Mouse (Mus musculus) megakaryocyte, adult 5-6 weeks (primary cell): ENCODE data around the gene Cab39. TPM values are rescaled to one million over a fixed set of nuclear protein-coding genes. Genes with fewer than 3 reads are reported as not detected.

Source experiments
- ATAC-seq: 2 replicates; pipeline ENCODE4 v1.8.0; 2016; ENCODE audit warnings: mild to moderate bottlenecking, inconsistent platforms; ENCODE audit not compliant: poor library complexity, severe bottlenecking
- total RNA-seq, 2 experiments: library from RNA; stranded (forward) in 1 of 2; stranded (reverse) in 1 of 2; fragments of 153-499, 151-499 nt in 1 of 2; fragments of 221-1000, 200-1000 nt in 1 of 2; gene quantifications; 2 replicates each; pipeline versions ENCODE4 v1.2.3 to v1.2.4; 2015 to 2017

Gene Cab39
- total RNA-seq (2015) (64.3 and 74.3 TPM in 2 replicates), total RNA-seq (2017) (112 and 115 TPM in 2 replicates)

DNA sequence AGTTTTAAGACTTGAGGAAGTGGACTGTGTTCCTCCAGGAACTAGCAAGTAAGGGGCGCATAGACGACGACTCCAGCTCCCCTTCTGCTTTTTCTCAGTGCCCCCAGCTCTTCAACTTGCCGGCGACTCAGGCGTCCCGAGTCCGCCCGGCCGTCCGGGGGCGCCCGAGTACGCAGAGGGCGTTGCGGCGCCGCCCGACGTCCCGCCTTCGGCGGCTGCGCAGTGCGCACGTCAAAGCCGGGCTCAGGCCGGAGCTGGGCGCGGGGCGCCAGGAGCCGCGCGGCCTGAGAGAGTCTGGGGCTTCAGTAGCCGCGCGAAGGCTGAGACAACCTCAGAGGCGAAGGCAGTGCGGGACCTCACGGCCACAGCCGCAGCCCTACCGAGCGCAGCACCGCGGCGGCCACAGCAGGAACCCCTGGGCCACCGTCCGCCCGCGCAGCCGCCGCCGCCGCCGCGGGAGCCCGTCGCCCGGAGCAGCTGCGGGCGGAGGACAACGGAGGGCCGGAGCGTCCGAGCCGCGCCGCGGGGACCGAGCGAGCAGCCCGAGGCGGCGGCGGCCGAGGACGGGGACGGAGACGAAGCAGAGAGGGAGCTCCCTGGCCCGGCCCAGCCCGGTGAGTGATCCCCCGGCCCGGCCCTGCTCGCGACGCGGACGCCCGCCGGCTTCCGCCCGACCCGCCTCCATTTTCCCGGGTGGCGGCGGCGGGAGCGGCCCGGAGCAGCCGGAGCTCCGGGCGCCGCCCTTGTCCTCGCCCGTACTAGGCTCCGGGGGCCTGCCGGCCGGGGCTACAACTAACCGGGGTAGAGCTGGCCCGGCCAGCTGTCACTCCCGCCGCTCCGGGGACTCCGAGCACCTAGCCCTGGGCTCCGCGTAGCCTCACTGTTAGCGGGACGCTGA lies at the start of gene Cab39:
Gene Cab39 (plus strand): TSS at position 234 of the 898 bp plus-strand sequence.
- peak; percentile 90 for ATAC-seq

- ATAC-seq, result no peak
Observed at GRCm38 (mm10) chr1:85744539-85744938, 48.7 kb upstream of the Cab39 start.

GRCm38 (mm10) chr1:85746511-85746910 lies 46.7 kb upstream of the Cab39 start:
- ATAC-seq, result no peak

GRCm38 (mm10) chr1:85749829-85750228 lies 43.4 kb upstream of the Cab39 start:
- no peak for ATAC-seq

DNA sequence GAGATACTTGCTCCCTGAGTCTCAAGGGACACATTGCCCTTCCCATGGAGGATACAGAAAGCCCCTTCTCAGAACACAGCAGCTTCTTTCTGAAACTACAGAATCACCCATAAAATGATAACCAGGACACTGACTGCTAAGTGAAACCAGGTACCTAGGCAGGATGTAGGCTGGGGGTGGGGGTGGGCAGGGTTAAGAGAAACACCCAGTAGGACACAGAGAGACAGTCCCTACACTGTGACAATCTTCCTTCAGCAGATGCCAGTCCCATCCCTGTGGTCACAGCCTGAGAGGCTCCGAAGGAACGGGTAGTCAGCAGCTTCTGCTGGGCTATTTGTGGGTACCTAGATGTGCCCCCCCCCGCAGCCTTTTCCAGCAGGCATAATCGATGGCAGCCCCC lies 42.6 kb upstream of the Cab39 start:
- ATAC-seq, result no peak

DNA sequence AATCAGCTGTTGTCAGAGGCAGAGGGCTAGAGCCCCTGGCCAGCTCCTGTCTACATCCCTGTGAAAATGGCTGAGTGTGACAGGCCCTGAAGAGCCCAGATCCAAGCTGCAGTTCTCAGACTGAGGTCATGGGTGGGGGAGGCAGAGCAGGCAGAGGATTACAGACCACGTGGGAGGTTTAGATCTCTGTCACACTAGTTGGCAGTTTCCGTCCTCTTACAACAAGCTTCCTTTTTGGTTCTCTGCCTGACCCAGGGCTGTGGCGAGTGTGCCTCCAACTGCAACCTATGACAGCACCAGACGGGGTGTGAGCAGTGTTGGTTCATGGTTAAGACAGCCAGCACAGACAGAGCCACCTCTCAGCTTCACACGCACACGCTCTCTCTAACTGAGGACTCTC lies 41.7 kb upstream of the Cab39 start:
- ATAC-seq, result peak; percentile 93

DNA sequence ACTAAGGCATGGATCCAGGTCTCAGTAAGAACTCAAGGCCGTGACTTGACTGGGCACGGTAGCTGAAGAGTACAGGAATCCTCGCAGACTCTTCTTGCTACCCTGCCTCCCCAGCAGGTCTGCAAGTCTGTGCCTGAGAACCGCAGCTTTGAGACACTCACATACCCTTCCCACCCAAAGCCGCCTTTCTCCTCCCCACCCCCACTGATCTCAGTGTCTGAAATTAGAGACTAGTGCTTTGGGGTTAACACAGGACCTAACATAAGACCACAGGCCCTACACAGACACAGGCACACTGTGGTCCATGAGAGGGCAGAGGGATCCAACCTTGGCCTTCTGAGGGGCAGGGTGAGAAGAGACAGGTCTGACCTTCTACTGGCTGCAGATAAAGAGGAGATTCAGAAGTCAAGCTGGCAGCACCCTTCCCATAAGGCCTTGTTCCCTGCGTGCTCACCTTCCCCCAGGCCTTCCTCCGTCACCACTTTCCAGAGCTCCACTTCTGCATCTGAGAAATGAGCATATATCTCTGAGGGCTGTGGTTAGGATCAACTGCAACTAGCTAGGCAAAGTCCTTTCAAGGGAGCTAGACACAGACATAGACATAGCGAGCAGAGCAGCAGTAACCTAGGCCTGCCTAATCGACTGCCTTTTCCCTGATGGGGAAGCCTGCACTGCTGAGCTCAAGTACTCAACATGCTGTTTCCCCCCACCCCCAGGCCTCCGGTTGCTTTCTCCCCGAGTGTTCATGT lies 41.1 kb upstream of the Cab39 start:
- peak; percentile 22 for ATAC-seq

- ATAC-seq, result peak; percentile 18; the same call in 1 of the 2 replicates
Observed at GRCm38 (mm10) chr1:85757531-85758230, 35.6 kb upstream of the Cab39 start.

DNA sequence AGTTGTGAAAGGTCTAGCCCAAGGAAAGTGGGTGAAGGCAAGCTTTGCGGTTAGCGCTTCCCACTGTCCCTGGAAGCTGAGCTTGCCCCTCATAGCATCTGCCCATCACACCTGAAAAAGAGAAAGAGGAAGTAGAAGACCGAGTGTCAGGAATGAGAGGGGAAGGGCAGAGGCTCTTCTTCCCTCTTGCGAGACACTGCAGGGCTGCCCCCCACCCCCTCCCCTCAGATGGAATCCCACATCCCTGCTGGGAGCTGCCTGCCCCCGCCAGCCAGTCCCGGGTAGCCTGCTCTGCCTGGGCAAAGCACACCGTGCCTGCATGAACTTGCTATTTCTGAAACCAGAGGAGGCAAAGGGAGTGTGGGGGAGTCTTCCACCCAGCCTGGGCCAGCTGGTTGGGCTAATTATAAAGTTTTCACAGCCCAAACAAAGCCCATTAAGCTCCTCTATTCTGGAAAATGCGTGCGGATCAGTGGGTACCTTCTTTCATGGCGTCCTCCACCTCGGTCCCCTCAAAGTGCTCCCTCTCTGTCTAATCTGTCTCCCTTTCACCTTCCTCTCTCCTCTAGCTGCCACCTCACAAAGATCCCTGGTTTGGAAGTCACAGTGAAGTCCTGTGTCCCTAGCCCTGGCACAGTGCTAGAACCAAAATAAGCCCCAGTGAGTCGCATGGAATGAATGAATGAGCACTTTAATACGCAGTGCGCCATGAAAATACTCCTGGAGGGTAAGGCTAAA lies 34.8 kb upstream of the Cab39 start:
- peak; percentile 82 for ATAC-seq

DNA sequence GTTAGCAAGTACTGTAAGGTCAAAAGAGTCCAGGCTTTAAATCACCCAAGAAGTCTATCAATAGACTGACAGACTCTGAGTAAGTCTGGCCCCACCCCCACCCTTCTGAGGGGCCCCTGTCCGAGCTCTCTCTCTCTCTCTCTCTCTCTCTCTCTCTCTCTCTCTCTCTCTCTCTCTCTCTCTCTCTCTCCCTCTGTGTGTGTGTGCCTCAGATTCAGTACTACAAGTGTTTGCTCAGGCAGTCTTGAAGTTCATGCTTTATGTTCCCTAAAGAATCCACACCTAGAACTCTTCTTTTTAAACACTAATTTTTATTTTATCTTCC lies 34.3 kb upstream of the Cab39 start:
- ATAC-seq, result no peak

DNA sequence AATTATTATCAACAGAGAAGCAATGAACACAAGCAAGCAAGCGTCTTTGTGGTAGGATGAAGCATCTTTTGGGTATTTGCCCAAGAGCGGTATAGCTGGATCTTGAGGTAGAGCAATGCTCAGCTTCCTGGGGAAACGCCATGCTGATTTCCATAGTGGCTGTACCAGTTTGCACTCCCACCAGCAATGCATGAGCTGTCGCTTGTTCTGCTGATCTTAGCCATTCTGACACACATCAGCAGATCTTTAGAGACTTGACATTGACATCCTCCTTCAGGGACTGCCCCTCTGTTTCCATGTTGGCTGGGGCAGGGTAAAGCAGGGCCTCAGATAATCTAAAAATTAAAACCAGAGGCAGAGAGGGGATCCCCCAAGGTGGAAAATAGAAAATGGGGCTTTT lies 31.6 kb upstream of the Cab39 start:
- no peak for ATAC-seq

DNA sequence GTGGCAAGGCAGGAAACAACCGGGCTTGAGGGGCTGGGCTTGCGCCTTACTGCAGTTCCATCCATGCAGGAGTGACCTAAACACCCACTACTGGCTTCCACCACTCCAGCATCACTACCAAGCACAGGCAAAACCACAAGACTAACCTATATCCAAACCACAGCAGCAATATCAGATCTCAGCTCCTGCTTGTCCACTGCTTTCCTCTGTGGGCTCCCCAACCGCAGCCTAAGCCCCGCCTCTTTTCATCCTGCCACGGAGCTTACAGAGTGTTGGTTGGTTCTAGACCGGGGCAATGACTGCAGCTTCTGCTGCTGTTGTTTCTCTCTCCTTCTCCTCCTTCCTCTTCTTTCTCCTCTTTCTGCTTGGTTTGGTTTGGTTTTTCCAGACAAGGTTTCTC lies 29.9 kb upstream of the Cab39 start:
- peak; percentile 63 for ATAC-seq

DNA sequence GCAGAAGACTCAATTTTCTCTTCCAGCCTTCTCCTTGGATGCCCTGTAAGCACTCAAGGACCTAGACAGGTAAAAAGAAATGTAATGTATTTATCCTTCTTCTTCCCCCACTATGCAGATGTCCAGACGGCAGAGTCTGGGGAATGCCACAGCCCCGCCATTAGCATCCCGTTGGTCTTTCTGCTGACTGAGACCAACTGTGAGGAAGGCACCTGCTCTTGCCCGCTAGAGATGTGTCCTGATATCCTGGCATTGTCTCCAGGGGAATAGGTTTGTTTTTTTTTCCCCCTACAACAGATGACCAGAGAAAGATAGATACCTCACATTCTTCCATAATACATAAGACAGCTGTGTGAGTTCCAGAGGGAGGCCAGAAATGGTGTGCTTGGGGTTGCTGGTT lies 28.9 kb upstream of the Cab39 start:
- no peak for ATAC-seq

DNA sequence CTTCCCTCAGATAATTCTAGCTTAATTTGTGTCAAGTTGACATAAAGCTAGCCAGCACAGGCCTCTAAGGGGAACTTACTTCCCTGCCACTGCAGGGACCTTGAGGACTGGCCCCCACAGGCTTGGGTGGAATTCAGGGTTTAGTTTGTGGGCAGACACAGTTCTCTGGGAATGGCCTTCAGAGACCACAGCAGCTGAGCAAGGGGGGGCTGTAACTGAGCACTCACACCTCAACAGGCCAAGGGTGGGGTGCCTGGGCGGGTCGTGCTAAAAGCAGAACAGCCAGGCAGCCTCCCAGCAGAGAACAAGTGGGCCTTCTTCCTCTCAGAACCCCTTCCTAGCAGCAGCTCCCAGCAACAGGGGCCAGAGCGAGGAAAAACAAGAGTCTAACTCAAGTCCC lies 27.1 kb upstream of the Cab39 start:
- ATAC-seq, result no peak

DNA sequence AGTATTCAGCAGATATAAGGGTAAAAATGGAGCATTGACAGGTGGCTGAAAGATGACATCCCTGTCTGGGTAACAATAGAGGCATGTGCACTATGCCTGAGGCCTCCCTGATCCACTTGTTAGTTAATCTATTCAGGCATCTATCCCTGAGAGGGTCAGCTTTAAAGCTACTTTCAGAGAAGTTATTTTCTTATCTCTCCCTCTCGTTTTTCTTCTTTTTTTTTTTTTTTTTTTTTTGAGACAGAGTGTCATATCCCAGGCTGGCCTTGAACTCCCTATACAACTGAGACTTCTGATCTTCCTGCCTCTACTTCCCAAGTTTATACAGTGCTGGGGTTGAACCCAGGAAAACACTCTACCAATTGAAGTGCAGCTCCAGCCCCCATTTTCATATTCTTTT lies 25.5 kb upstream of the Cab39 start:
- ATAC-seq, result no peak

DNA sequence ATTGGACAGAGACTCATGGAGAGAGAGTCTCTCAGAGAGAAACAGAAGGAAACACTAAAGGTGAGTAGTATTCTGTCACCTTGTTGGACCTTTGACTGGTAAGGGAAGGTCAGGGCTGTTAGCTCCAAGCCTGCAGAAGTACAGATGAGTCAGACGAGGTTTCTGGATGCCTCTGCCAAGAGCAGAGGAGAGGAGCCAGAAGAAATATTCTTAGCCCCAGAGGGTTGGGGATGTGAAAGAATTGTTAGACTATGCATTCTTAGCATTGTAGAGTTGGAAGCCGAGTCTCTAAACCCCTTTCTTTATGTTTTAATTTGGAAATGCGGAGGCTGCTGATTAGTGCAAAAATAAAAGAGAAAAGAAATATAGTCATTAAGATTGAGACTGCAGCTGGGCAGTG lies 21.3 kb upstream of the Cab39 start:
- no peak for ATAC-seq

GRCm38 (mm10) chr1:85775136-85775535 lies 18.1 kb upstream of the Cab39 start:
- ATAC-seq, result no peak

GRCm38 (mm10) chr1:85776154-85776553 lies 17.1 kb upstream of the Cab39 start:
- no peak for ATAC-seq

GRCm38 (mm10) chr1:85778436-85778835 lies 14.8 kb upstream of the Cab39 start, which contains the start of gene A630001G21Rik:
A630001G21Rik (minus strand) TSS chr1:85778643.
- ATAC-seq, result no peak

DNA sequence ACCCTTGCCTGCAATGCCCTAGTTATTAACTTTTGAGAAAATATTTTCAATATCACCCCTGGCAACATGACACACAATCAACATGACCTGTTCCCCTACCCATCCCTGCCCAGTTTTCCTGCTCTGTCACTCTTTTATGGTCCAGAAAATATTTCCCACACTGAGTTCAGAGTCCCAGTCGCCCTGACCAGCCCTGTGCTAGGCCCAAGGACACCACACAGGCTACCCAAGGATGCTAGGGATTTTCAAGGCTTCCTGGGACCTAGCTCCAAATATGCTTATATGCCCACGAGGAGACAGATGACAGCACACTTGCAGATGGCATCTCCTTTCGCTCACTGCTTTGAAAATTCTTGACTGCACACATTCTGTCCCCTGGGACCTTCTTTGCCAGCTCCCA lies 14.2 kb upstream of the Cab39 start:
- ATAC-seq, result no peak
